Mouse (Mus musculus): Measurements from ENCODE around the gene Tesk1. TPM values are rescaled to one million over a fixed set of nuclear protein-coding genes. Genes with fewer than 3 reads are reported as not detected.

The Tesk1 gene
- polyA plus RNA-seq, 1 experiment from 2014 or later: 1.6 TPM

GRCm38 (mm10) chr4:43457124-43457523 is 15.4 kb downstream of the Tesk1 start:
- Histone ChIP-seq H3K27ac (ENCODE audit: low read length) (no peak overlapping the region), H3K4me2 (ENCODE audit: low read depth, low read length) (no peak overlapping the region), H3K9ac (ENCODE audit: low read length) (no peak overlapping the region), H3K9me3 (replicated peaks; ENCODE audit: control insufficient read depth, low read length) (no peaks in the 10 kb centered on the region), H3K36me3 (ENCODE audit: control insufficient read depth, insufficient read depth) (no peaks in the 10 kb centered on the region), H3K4me1 (ENCODE audit: control insufficient read depth, insufficient read depth, low read length) (peaks cover 24% of the 10 kb centered on the region), H3K27me3 (ENCODE audit: control insufficient read depth, insufficient read depth, low read length) (peaks cover 14% of the 10 kb centered on the region), H3K4me3 (ENCODE audit: low read length) (no peak overlapping the region)
- 15% methylated on average over 8 of the region's 8 CpGs for WGBS
- ATAC-seq (replicated peaks; ENCODE audit: extremely low read depth, insufficient read depth, low FRiP score): no peak

GRCm38 (mm10) chr4:43463102-43463501 is 21.4 kb downstream of the Tesk1 start:
- no peaks in the 10 kb centered on the region for H3K9me3 ChIP-seq (replicated peaks; ENCODE audit: control insufficient read depth, low read length)
- H3K4me2 ChIP-seq (ENCODE audit: low read depth, low read length): no peak overlapping the region
- WGBS: 76% methylated on average over 5 of the region's 5 CpGs
- no peak overlapping the region for H3K27ac ChIP-seq (ENCODE audit: low read length)
- no peak overlapping the region for H3K4me3 ChIP-seq (ENCODE audit: low read length)
- no peaks in the 10 kb centered on the region for H3K27me3 ChIP-seq (ENCODE audit: control insufficient read depth, insufficient read depth, low read length)
- no peak for ATAC-seq (replicated peaks; ENCODE audit: extremely low read depth, insufficient read depth, low FRiP score)
- no peak overlapping the region for H3K9ac ChIP-seq (ENCODE audit: low read length)
- H3K36me3 ChIP-seq (ENCODE audit: control insufficient read depth, insufficient read depth): no peaks in the 10 kb centered on the region
- no peaks in the 10 kb centered on the region for H3K4me1 ChIP-seq (ENCODE audit: control insufficient read depth, insufficient read depth, low read length)

- Histone ChIP-seq H3K4me3 (ENCODE audit: low read length) (no peak overlapping the region), H3K27me3 (ENCODE audit: control insufficient read depth, insufficient read depth, low read length) (no peaks in the 10 kb centered on the region), H3K9ac (ENCODE audit: low read length) (no peak overlapping the region), H3K36me3 (ENCODE audit: control insufficient read depth, insufficient read depth) (no peaks in the 10 kb centered on the region), H3K27ac (ENCODE audit: low read length) (no peak overlapping the region), H3K9me3 (replicated peaks; ENCODE audit: control insufficient read depth, low read length) (no peaks in the 10 kb centered on the region), H3K4me1 (ENCODE audit: control insufficient read depth, insufficient read depth, low read length) (no peaks in the 10 kb centered on the region), H3K4me2 (ENCODE audit: low read depth, low read length) (no peak overlapping the region)
- ATAC-seq (replicated peaks; ENCODE audit: extremely low read depth, insufficient read depth, low FRiP score): no peak
- WGBS: 80% methylated on average over 6 of the region's 6 CpGs
Observed at GRCm38 (mm10) chr4:43465935-43466334, 24.2 kb downstream of the Tesk1 start.

GRCm38 (mm10) chr4:43466872-43467271 is 25.1 kb downstream of the Tesk1 start:
- no peaks in the 10 kb centered on the region for H3K4me1 ChIP-seq (ENCODE audit: control insufficient read depth, insufficient read depth, low read length)
- H3K27me3 ChIP-seq (ENCODE audit: control insufficient read depth, insufficient read depth, low read length): no peaks in the 10 kb centered on the region
- H3K9me3 ChIP-seq (replicated peaks; ENCODE audit: control insufficient read depth, low read length): no peaks in the 10 kb centered on the region
- no peak overlapping the region for H3K27ac ChIP-seq (ENCODE audit: low read length)
- H3K36me3 ChIP-seq (ENCODE audit: control insufficient read depth, insufficient read depth): no peaks in the 10 kb centered on the region
- H3K9ac ChIP-seq (ENCODE audit: low read length): no peak overlapping the region
- no peak overlapping the region for H3K4me2 ChIP-seq (ENCODE audit: low read depth, low read length)
- ATAC-seq (replicated peaks; ENCODE audit: extremely low read depth, insufficient read depth, low FRiP score): no peak
- no peak overlapping the region for H3K4me3 ChIP-seq (ENCODE audit: low read length)
- WGBS: 79% methylated on average over 7 of the region's 7 CpGs

- Histone ChIP-seq H3K9ac (ENCODE audit: low read length) (no peak overlapping the region), H3K4me1 (ENCODE audit: control insufficient read depth, insufficient read depth, low read length) (no peaks in the 10 kb centered on the region), H3K4me2 (ENCODE audit: low read depth, low read length) (no peak overlapping the region), H3K4me3 (ENCODE audit: low read length) (no peak overlapping the region), H3K36me3 (ENCODE audit: control insufficient read depth, insufficient read depth) (no peaks in the 10 kb centered on the region), H3K27me3 (ENCODE audit: control insufficient read depth, insufficient read depth, low read length) (no peaks in the 10 kb centered on the region), H3K9me3 (replicated peaks; ENCODE audit: control insufficient read depth, low read length) (no peaks in the 10 kb centered on the region), H3K27ac (ENCODE audit: low read length) (no peak overlapping the region)
- WGBS: 90% methylated on average over 10 of the region's 10 CpGs
- no peak for ATAC-seq (replicated peaks; ENCODE audit: extremely low read depth, insufficient read depth, low FRiP score)
Observed at GRCm38 (mm10) chr4:43470301-43470700, 28.6 kb downstream of the Tesk1 start.

GRCm38 (mm10) chr4:43473636-43474035 is 31.9 kb downstream of the Tesk1 start:
- Histone ChIP-seq H3K4me2 (ENCODE audit: low read depth, low read length) (no peak overlapping the region), H3K27me3 (ENCODE audit: control insufficient read depth, insufficient read depth, low read length) (no peaks in the 10 kb centered on the region), H3K4me1 (ENCODE audit: control insufficient read depth, insufficient read depth, low read length) (peaks cover 4% of the 10 kb centered on the region; the same call in 1 of the 2 replicates), H3K27ac (ENCODE audit: low read length) (no peak overlapping the region), H3K36me3 (ENCODE audit: control insufficient read depth, insufficient read depth) (no peaks in the 10 kb centered on the region), H3K4me3 (ENCODE audit: low read length) (no peak overlapping the region), H3K9me3 (replicated peaks; ENCODE audit: control insufficient read depth, low read length) (no peaks in the 10 kb centered on the region), H3K9ac (ENCODE audit: low read length) (no peak overlapping the region)
- ATAC-seq (replicated peaks; ENCODE audit: extremely low read depth, insufficient read depth, low FRiP score): no peak
- 50% methylated on average over 1 of the region's 1 CpGs for WGBS

- Histone ChIP-seq H3K9me3 (replicated peaks; ENCODE audit: control insufficient read depth, low read length) (no peaks in the 10 kb centered on the region), H3K4me1 (ENCODE audit: control insufficient read depth, insufficient read depth, low read length) (peaks cover 4% of the 10 kb centered on the region; the same call in 1 of the 2 replicates), H3K36me3 (ENCODE audit: control insufficient read depth, insufficient read depth) (no peaks in the 10 kb centered on the region), H3K4me2 (ENCODE audit: low read depth, low read length) (no peak overlapping the region), H3K9ac (ENCODE audit: low read length) (no peak overlapping the region), H3K27ac (ENCODE audit: low read length) (no peak overlapping the region), H3K4me3 (ENCODE audit: low read length) (no peak overlapping the region), H3K27me3 (ENCODE audit: control insufficient read depth, insufficient read depth, low read length) (no peaks in the 10 kb centered on the region)
- WGBS: 87% methylated on average over 6 of the region's 6 CpGs
- ATAC-seq (replicated peaks; ENCODE audit: extremely low read depth, insufficient read depth, low FRiP score): no peak
Observed at GRCm38 (mm10) chr4:43476604-43477003, 34.9 kb downstream of the Tesk1 start.

GRCm38 (mm10) chr4:43477857-43478533 is 36.3 kb downstream of the Tesk1 start:
- Histone ChIP-seq H3K27ac (ENCODE audit: low read length) (peak overlapping the region; percentile 62), H3K4me3 (ENCODE audit: low read length) (peak overlapping the region; percentile 43), H3K36me3 (ENCODE audit: control insufficient read depth, insufficient read depth) (no peaks in the 10 kb centered on the region), H3K9ac (ENCODE audit: low read length) (peak overlapping the region; percentile 58), H3K27me3 (ENCODE audit: control insufficient read depth, insufficient read depth, low read length) (no peaks in the 10 kb centered on the region), H3K9me3 (replicated peaks; ENCODE audit: control insufficient read depth, low read length) (no peaks in the 10 kb centered on the region), H3K4me2 (ENCODE audit: low read depth, low read length) (peak overlapping the region; percentile 58), H3K4me1 (ENCODE audit: control insufficient read depth, insufficient read depth, low read length) (peaks cover 4% of the 10 kb centered on the region; the same call in 1 of the 2 replicates)
- 16% methylated on average over 11 of the region's 11 CpGs for WGBS
- ATAC-seq (replicated peaks; ENCODE audit: extremely low read depth, insufficient read depth, low FRiP score): peak; percentile 91

GRCm38 (mm10) chr4:43478534-43478858 is 36.8 kb downstream of the Tesk1 start:
- Histone ChIP-seq H3K27me3 (ENCODE audit: control insufficient read depth, insufficient read depth, low read length) (no peaks in the 10 kb centered on the region), H3K9ac (ENCODE audit: low read length) (peak overlapping the region; percentile 58), H3K36me3 (ENCODE audit: control insufficient read depth, insufficient read depth) (no peaks in the 10 kb centered on the region), H3K4me1 (ENCODE audit: control insufficient read depth, insufficient read depth, low read length) (peaks cover 4% of the 10 kb centered on the region; the same call in 1 of the 2 replicates), H3K4me3 (ENCODE audit: low read length) (peak overlapping the region; percentile 43), H3K9me3 (replicated peaks; ENCODE audit: control insufficient read depth, low read length) (no peaks in the 10 kb centered on the region), H3K4me2 (ENCODE audit: low read depth, low read length) (peak overlapping the region; percentile 58), H3K27ac (ENCODE audit: low read length) (peak overlapping the region; percentile 62)
- 44% methylated on average over 8 of the region's 8 CpGs for WGBS
- ATAC-seq (replicated peaks; ENCODE audit: extremely low read depth, insufficient read depth, low FRiP score): 0 out of 2 replicates have a peak, but pooled peaks have one; percentile 7
